Mouse (Mus musculus) spleen, adult 2 months (tissue): ENCODE measurements at regions not wholly inside any gene's neighbourhood (a gene's known extent, or its start where the extent isn't known, plus 50 kb on each side); places are given as distances from the start of the nearest gene placed in this dataset.

Experiments used
- CTCF ChIP-seq: fragments of 200-500 bp; IDR thresholded peaks from 2 replicates; pipeline ENCODE4 v1.5.1; 2011; ENCODE audit warnings: mild to moderate bottlenecking, inconsistent platforms; ENCODE audit not compliant: insufficient read depth, insufficient read length, insufficient replicate concordance; ENCODE audit errors: extremely low read depth
- POLR2A ChIP-seq: fragments of 200-500 bp; IDR thresholded peaks from 2 replicates; pipeline ENCODE4 v1.6.1; 2011; ENCODE audit warnings: low read depth, low read length, inconsistent platforms

- no peak for TF ChIP-seq POLR2A
- no peak for TF ChIP-seq CTCF
These were observed 129.0 kb downstream of the Nucb2 start for GRCm38 (mm10) chr7:116633210-116633609.
